Mouse (Mus musculus) B cell, adult 62 days (primary cell): Measurements from ENCODE around the gene Gm5767. TPM values are rescaled to one million over a fixed set of nuclear protein-coding genes. Genes with fewer than 3 reads are reported as not detected.

ENCODE experiments used
- total RNA-seq: library from RNA; stranded (reverse); gene quantifications from 4 replicates; pipeline ENCODE4 v1.2.4, GENCODE M21; 2023

Gene Gm5767
- total RNA-seq, result not detected in 4 replicates

DNA sequence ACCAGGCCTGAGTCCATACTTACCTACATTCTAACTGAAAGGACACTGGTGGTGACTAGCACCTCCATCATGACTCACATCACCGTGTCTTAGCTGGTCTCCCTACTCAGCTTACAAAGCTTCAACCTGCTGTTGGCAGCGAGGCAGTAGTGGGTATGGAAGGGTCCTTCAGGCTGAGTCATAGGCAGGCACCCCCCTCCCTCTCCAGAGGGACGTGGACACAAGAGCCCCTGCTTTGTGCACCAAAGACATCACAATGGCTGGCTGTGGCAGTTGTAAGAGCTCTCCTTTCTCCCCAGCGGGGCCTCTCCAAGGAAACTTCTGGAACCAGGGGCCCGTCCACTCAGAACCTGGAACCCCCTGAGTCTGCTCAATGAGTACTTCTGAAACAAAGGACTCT, at the start of gene Gm5767:
Gm5767 (plus strand) TSS at position 301 of the 400 bp plus-strand sequence.

GRCm38 (mm10) chr16:8637217-8638051, 43.1 kb upstream of the Gm5767 start, which contains the start of the genes Pmm2 and Tmem186:
Gene Pmm2, plus strand, starts transcription at chr16:8637674.
Gene Tmem186, minus strand, starts transcription at chr16:8637712.

DNA sequence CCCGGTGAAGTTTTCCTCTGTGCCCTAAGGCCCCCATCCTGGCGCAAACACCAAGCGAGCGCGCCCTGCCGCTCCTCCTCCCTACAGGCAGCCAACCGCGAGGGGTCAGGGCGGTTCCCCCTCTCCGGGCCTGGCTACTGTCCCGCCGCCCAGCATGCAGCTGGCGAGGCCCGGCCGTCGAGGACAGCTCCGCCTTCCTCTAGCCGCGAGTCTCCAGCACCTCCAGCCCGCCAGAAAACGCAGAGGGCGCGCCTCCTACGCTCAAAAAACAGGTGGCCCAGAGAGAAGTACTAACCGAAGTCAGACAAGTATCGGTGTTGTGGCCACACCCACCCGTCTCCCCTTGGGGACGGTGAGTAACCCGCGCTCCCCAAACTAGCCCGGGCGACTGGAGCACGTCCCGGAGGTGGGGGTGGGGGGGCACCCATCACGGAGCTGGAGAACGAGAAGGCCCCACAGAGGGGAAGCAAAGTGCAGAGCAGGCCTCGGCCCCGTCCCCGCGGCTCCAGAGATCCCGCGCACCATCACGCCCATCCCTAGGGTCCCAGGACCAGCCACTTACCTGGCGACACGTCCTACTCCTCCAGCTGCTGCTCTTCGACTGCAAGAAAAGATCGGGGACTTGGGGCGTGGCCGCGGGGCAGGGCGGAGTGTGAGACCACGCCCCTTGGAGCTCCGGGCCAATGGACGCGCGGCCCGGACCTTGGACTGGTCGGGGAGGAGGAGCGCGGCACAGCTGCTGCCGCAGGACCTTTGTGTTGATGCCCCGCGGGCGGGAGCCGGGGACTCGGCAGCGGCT, 8.8 kb upstream of the Gm5767 start, which contains the start of gene Carhsp1:
Carhsp1 (minus strand) TSS at position 605 of the 799 bp plus-strand sequence.

Other genes with a start within 250 kb of the Gm5767 start
- 18.7 to 23.7 TPM (median 21.8 TPM) in 4 replicates for gene Mettl22, start 210.0 kb upstream of the Gm5767 start, total RNA-seq
- not detected in 4 replicates for gene Abat, start 167.3 kb upstream of the Gm5767 start, total RNA-seq
- 74.3 to 90.7 TPM (median 81.2 TPM) in 4 replicates for gene Pmm2, start 43.1 kb upstream of the Gm5767 start, total RNA-seq
- gene Tmem186, start 43.1 kb upstream of the Gm5767 start, total RNA-seq, result 8.8 to 11.2 TPM (median 10.1 TPM) in 4 replicates
- gene Carhsp1, start 8.6 kb upstream of the Gm5767 start, total RNA-seq, result 17.1 to 20.8 TPM (median 18.8 TPM) in 4 replicates
- gene Usp7, start 111.5 kb downstream of the Gm5767 start, total RNA-seq, result 267 to 291 TPM (median 268 TPM) in 4 replicates
- 98.7 to 110 TPM (median 104 TPM) in 4 replicates for gene 1810013L24Rik, start 149.3 kb downstream of the Gm5767 start, total RNA-seq